Mouse (Mus musculus) heart, embryonic 14.5 days (tissue): ENCODE measurements around the gene Fam184b. TPM values are rescaled to one million over a fixed set of nuclear protein-coding genes. Genes with fewer than 3 reads are reported as not detected.

Experiments
- ATAC-seq: fragments of 200-750 bp; cut with Nextera tagmentation; 2 replicates; pipeline ENCODE4 v1.8.0; 2017; ENCODE audit warnings: low read depth, moderate TSS enrichment; ENCODE audit not compliant: insufficient number of reproducible peaks, insufficient read depth, low FRiP score
- H3K27ac ChIP-seq, 2 experiments: fragments of 200-500 bp in 1 of 2; fragments of 300-500 bp in 1 of 2; sonication (generic) in 1 of 2; replicated peaks in 1 of 2; 2 replicates each; pipeline ENCODE4 v1.5.1; 2012 to 2014; ENCODE audit warnings: low read depth in 2 of 2, low read length in 2 of 2, control low read depth in 1 of 2, mild to moderate bottlenecking in 1 of 2, mixed read lengths in 1 of 2; ENCODE audit not compliant: control insufficient read depth in 1 of 2, insufficient read depth in 1 of 2
- H3K27me3 ChIP-seq: fragments of 300-500 bp; sonication (generic); 2 replicates; pipeline ENCODE4 v1.6.1; 2014; ENCODE audit warnings: mild to moderate bottlenecking, low read length, control low read depth; ENCODE audit not compliant: control insufficient read depth, insufficient read depth
- H3K36me3 ChIP-seq: fragments of 300-500 bp; sonication (generic); 2 replicates; pipeline ENCODE4 v1.6.1; 2014; ENCODE audit warnings: mild to moderate bottlenecking, control low read depth, low read length, mixed read lengths; ENCODE audit not compliant: control insufficient read depth, insufficient read depth
- H3K4me1 ChIP-seq, 2 experiments: fragments of 200-500 bp in 1 of 2; fragments of 300-500 bp in 1 of 2; sonication (generic) in 1 of 2; 2 replicates each; pipeline ENCODE4 v1.6.1; 2012 to 2014; ENCODE audit warnings: low read length in 2 of 2, control low read depth in 1 of 2, mixed read lengths in 1 of 2; ENCODE audit not compliant: control insufficient read depth in 2 of 2, insufficient read depth in 2 of 2
- H3K4me2 ChIP-seq: fragments of 300-500 bp; sonication (generic); 2 replicates; pipeline ENCODE4 v1.6.1; 2014; ENCODE audit warnings: mild to moderate bottlenecking, low read length
- H3K4me3 ChIP-seq, 2 experiments: fragments of 200-500 bp in 1 of 2; fragments of 300-500 bp in 1 of 2; sonication (generic) in 1 of 2; 2 replicates each; pipeline ENCODE4 v1.5.1; 2012 to 2014; ENCODE audit warnings: low read length in 2 of 2, mild to moderate bottlenecking in 2 of 2, control low read depth in 1 of 2, low read depth in 1 of 2, moderate library complexity in 1 of 2; ENCODE audit not compliant: control insufficient read depth in 1 of 2, insufficient read depth in 1 of 2
- H3K9ac ChIP-seq: fragments of 300-500 bp; sonication (generic); 2 replicates; pipeline ENCODE4 v1.6.1; 2014; ENCODE audit warnings: mild to moderate bottlenecking, low read length
- H3K9me3 ChIP-seq: fragments of 300-500 bp; sonication (generic); 2 replicates; pipeline ENCODE4 v1.6.1; 2016; ENCODE audit warnings: low read length, control low read depth; ENCODE audit not compliant: control insufficient read depth
- WGBS: fragments of 180-500 bp; shearing (Covaris S2); extraction: QIAGEN DNeasy Blood & Tissue Kit; methylation state at CpG from one replicate; pipeline ENCODE4 v1.1.7; 2014; 5-methylcytosine and 5-hydroxymethylcytosine counted together
- polyA plus RNA-seq: library from polyadenylated mRNA; unstranded; fragments of >200 nt; fragmentation: Nextera tagmentation; extraction: Ambion mirVana; gene quantifications from 2 replicates; pipeline ENCODE4 v1.2.1, GENCODE M21; 2014

Fam184b gene
- polyA plus RNA-seq, 1 experiment from 2014 or later: 0.34 TPM

DNA sequence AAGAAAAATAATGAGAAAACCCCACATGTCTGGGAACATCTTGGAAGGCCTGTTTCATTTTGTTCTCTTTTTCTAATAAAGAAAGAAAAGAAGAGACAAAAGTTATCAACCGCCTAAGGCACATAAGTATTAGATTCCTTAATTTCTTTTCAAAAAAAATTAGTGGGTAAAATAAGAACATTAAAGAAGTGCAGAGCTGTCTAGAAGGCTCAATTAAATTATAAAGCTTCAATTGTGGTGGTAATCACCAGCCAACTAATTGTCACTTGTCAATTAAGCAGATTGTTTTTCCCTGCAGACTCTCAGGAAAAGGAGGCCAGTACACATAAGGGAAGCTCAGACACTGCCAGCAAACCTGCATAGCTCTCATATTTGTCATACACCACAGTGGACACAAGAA lies 73.6 kb downstream of the Fam184b start:
- no peaks in the 10 kb centered on the region for H3K9me3 ChIP-seq
- ATAC-seq: no peak
- no peaks in the 10 kb centered on the region for H3K36me3 ChIP-seq
- no peak overlapping the region for H3K4me2 ChIP-seq
- H3K4me3 ChIP-seq: no peak overlapping the region
- H3K4me1 ChIP-seq: no peaks in the 10 kb centered on the region
- no peak overlapping the region for H3K9ac ChIP-seq
- no peak overlapping the region for H3K27ac ChIP-seq
- WGBS: 83% methylated on average over 1 of the region's 1 CpGs
- H3K27me3 ChIP-seq: no peaks in the 10 kb centered on the region

- WGBS: 53% methylated on average over 6 of the region's 6 CpGs
- no peak for ATAC-seq
These were observed 75.4 kb downstream of the Fam184b start for GRCm38 (mm10) chr5:45564054-45564453.

DNA sequence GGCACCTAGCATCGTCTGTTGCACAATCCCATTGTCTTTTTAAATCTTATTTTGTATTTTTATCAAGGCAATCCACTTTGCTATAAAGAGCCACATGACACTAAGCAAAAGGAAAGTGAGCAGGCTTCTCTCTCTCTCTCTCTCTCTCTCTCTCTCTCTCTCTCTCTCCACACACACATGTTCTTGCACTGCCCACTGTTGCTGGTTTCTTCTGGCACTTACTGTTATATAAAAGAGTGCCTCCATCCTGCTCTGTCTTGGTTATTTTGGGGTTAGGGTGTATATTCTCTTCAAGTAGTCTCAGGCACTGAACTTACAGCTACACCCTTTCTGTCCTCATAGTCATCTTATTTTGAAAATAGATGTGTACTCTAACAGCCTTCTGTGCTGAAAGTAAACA lies 89.8 kb downstream of the Fam184b start:
- ATAC-seq: no peak
- Histone ChIP-seq H3K36me3 (no peaks in the 10 kb centered on the region), H3K4me2 (no peak overlapping the region), H3K9me3 (no peaks in the 10 kb centered on the region), H3K9ac (no peak overlapping the region), H3K27ac (no peak overlapping the region), H3K4me3 (no peak overlapping the region), H3K27me3 (no peaks in the 10 kb centered on the region), H3K4me1 (no peaks in the 10 kb centered on the region)
- 76% methylated on average over 1 of the region's 1 CpGs for WGBS

More at GRCm38 (mm10) chr5:45564054-45564453, 75.4 kb downstream of the Fam184b start:
- Histone ChIP-seq H3K9me3 (no peaks in the 10 kb centered on the region), H3K4me1 (no peaks in the 10 kb centered on the region), H3K4me2 (no peak overlapping the region), H3K36me3 (no peaks in the 10 kb centered on the region), H3K4me3 (no peak overlapping the region), H3K9ac (no peak overlapping the region), H3K27ac (no peak overlapping the region), H3K27me3 (no peaks in the 10 kb centered on the region)

- WGBS: 38% methylated on average over 5 of the region's 5 CpGs
- no peak overlapping the region for H3K4me3 ChIP-seq
- no peaks in the 10 kb centered on the region for H3K27me3 ChIP-seq
- no peaks in the 10 kb centered on the region for H3K9me3 ChIP-seq
- no peak overlapping the region for H3K4me2 ChIP-seq
- no peaks in the 10 kb centered on the region for H3K36me3 ChIP-seq
- no peak overlapping the region for H3K9ac ChIP-seq
- no peaks in the 10 kb centered on the region for H3K4me1 ChIP-seq
- no peak overlapping the region for H3K27ac ChIP-seq
- ATAC-seq: no peak
These were observed 96.0 kb downstream of the Fam184b start for GRCm38 (mm10) chr5:45543374-45543773.

DNA sequence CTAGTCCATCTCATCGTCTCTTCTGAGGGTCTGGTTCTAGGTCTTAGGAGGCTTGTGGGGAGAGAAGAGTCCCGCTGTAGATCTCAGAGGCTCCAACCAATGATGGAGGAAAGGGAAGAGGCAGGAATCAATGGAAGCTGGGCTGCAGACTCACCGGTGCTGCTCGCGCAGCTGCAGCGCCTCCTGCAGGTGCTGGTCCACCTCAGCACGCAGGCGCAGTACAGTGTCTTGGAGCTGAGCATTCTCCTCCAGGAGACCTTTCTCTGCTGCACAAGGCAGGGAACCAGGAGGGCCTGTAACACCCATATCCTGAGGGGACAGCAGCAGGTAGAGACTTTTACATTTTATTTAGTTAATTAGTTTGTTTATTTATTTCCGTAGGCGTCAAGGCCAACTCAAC lies 99.9 kb downstream of the Fam184b start:
- H3K4me2 ChIP-seq: no peak overlapping the region
- no peak overlapping the region for H3K27ac ChIP-seq
- H3K9ac ChIP-seq: no peak overlapping the region
- no peaks in the 10 kb centered on the region for H3K9me3 ChIP-seq
- ATAC-seq: no peak
- peaks cover 0 to 2% of the 10 kb centered on the region in 2 experiments; a peak in 1 of 4 replicates for H3K4me1 ChIP-seq
- no peaks in the 10 kb centered on the region for H3K27me3 ChIP-seq
- no peak overlapping the region for H3K4me3 ChIP-seq
- no peaks in the 10 kb centered on the region for H3K36me3 ChIP-seq
- WGBS: 48% methylated on average over 10 of the region's 10 CpGs

GRCm38 (mm10) chr5:45535177-45535576 lies 104.2 kb downstream of the Fam184b start:
- H3K4me1 ChIP-seq: peaks cover 0 to 2% of the 10 kb centered on the region in 2 experiments; a peak in 1 of 4 replicates
- H3K9me3 ChIP-seq: no peaks in the 10 kb centered on the region
- no peak overlapping the region for H3K4me3 ChIP-seq
- no peak overlapping the region for H3K27ac ChIP-seq
- peaks cover 8% of the 10 kb centered on the region for H3K36me3 ChIP-seq
- no peak overlapping the region for H3K4me2 ChIP-seq
- no peaks in the 10 kb centered on the region for H3K27me3 ChIP-seq
- 65% methylated on average over 4 of the region's 4 CpGs for WGBS
- no peak for ATAC-seq
- no peak overlapping the region for H3K9ac ChIP-seq

DNA sequence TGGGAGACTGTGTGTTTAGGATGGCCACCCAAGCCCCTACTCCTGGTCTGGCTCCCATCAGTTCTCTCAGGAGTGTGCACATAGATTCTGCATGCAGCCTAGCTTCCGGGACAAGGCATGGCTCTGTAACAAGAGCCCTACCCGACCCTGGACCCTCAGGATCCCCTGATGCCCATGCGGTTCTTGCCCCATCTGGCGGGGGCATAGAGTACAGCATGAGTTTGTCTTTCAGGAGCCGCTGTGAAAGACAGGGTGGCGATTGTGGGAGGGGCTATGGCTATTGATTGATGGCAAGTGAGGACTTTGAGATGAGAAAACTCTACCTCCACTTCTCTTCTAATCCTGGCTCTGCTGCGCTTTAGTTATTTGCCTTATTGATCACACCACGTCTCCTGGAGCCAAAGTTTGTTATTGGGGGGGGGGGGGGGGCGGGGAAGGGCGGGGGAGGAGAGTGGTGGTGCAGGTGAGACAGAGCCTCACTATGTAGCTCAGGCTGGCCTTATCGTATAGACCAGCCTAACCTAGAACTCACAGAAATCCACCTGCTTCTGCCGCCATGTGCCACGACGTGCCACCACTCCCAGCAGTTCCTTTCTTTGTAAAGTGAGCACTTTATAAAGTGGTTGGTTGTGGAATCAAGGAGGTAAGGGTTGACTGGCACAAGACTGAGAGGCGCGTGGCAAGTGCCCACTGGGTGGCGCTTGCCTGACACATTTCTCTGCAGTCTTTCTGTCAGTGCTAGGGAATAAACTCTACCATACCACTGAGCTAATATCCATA lies 104.9 kb downstream of the Fam184b start:
- Histone ChIP-seq H3K9ac (no peak overlapping the region), H3K9me3 (no peaks in the 10 kb centered on the region), H3K36me3 (peaks cover 15% of the 10 kb centered on the region), H3K4me1 (peaks cover 0 to 2% of the 10 kb centered on the region in 2 experiments; a peak in 1 of 4 replicates), H3K4me3 (no peak overlapping the region), H3K4me2 (0 out of 2 replicates have a peak overlapping the region, but pooled peaks have one; percentile 8), H3K27ac (no peak overlapping the region), H3K27me3 (no peaks in the 10 kb centered on the region)
- 4% methylated on average over 17 of the region's 17 CpGs for WGBS
- ATAC-seq: no peak

- 83% methylated on average over 3 of the region's 3 CpGs for WGBS
- H3K9me3 ChIP-seq: no peaks in the 10 kb centered on the region
- no peak overlapping the region for H3K9ac ChIP-seq
- H3K27ac ChIP-seq: no peak overlapping the region
- no peak overlapping the region for H3K4me3 ChIP-seq
- no peaks in the 10 kb centered on the region for H3K27me3 ChIP-seq
- no peak overlapping the region for H3K4me2 ChIP-seq
- peaks cover 0 to under 1% of the 10 kb centered on the region in 2 experiments; a peak in 1 of 4 replicates for H3K4me1 ChIP-seq
- H3K36me3 ChIP-seq: peaks cover 60% of the 10 kb centered on the region
- no peak for ATAC-seq
These were observed 109.7 kb downstream of the Fam184b start for GRCm38 (mm10) chr5:45529696-45530095.
